Mouse (Mus musculus): ENCODE measurements at regions not wholly inside any gene's neighbourhood (a gene's known extent, or its start where the extent isn't known, plus 50 kb on each side); places are given as distances from the start of the nearest gene placed in this dataset.
"Not testable (repeated sequence)": the region's sequence is repeated elsewhere in the genome, so short reads cannot be mapped to it uniquely, and the experiment has no call there.

DNA sequence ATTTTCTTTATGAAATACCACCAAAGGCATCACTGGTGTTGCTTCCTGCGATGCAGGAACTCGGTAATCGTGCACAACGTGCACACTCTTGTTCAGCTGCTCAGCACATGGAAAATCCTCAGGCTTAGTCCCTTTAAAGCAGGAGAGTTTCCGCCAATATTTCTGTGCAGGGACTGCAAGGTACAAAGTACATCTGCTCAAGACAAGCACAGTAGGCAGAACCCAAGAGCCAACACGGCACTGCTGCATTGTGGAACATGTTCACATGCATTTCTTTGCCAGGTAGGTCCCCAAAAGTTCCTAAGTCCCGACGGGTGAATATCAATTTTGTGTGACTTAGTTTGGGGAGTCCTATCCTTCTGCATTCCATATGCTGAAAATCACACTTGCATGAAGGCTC lies 808.0 kb upstream of the Pou3f3 start:
- DNase-seq = no peak

DNA sequence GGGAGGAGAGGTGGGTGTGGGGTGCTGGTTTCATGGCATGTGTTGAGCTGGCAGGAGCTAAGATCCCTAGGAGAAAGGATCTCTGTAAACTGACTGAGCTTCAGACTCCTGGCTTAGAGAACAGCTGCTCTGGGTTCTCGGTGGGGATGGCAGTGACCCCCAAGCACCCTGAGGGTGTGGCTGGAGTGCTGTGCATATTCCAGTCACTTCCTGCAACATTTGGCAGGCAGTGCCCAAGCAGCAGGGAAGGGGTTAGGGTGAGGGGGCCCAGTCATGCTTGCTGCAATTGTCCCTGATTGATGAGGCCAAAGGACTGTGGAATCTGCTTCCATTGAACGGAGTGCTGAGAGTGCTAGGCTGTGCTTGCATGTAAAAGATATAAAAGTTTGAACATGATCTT lies 807.4 kb upstream of the Pou3f3 start:
- peak in 1 of 2 experiments; percentile 24 for DNase-seq

DNA sequence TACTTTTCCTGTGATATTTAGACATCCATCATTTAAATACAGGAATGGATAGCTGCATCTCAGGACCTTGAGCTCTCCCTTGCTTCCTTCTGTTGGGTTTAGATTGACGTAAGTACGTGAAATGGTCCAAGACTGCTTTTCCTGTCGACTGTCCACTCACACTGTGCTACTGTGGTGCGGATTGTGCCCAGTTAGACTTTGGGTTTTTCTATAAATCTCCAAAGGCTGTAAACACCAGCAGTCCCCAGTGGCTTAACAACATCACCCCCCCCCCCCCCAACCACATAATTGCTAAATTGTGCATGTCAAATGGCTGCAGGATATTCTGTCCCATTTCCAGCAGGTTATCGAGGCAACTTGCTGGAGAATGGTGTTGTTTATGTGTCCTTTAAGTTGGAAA lies 806.6 kb upstream of the Pou3f3 start:
- DNase-seq = no peak

DNA sequence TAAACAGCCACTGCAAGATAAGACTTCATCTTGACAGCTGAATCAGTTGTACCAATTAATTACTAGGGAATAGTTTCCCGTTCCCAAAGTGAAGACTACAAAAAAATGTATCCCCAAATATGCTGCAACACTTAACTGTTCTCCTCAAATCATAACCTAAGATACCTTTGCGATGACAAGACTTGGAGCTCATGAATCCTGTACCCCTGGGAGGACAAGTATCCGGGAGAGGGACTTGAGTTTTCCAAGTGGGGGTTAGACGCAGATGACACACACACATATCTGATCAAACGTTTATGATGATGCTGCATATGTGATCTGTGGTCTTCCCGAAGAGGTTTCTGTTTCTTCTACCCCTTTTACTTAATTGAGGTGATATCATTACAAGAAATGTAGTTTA lies 805.6 kb upstream of the Pou3f3 start:
- no peak for DNase-seq

DNA sequence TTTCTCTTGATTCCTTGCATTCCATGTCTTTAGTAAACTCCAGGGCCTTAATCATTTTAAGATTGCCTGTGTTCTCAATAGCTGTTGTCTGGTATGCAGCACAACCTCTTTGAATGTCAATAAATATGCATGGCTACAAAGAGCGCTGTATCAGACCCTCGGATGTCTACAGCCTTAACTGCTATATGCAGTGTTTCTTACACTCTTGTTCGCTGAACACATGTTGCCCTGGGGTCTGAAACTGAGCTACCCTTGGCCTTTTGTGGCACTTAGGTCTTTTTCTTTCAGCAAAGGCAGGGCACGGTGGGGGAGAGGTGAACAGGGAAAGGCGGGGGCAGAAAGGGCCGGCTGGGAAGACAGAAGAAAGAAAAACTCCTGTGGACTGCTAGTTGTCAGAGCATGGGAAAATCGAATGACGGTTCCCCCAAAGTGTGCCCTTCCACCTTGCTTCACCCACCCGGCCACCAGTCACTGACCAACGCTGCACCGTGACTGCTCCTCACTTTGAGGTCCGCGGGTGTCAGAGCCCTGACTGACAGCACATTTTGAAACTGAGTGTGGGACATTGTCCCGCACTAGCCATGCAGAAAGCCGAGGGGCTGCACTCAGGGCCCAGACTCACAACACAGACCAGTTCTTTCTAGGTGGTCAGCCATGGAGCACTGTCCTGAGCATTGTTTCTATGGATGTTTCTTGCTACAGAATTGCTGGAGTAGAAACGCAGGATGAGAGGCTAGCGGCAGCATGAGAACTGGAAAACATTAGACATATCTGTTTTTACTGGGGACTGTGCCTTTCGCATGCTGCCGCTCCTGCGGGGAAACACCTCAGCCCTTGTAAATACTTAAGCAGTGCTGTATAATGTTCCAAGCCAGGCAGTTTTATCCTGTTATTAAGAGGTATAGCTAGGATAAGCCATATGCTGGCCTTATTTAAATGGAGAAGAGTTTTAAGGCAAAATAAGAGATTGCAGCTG lies 804.6 kb upstream of the Pou3f3 start:
- no peak for DNase-seq

DNA sequence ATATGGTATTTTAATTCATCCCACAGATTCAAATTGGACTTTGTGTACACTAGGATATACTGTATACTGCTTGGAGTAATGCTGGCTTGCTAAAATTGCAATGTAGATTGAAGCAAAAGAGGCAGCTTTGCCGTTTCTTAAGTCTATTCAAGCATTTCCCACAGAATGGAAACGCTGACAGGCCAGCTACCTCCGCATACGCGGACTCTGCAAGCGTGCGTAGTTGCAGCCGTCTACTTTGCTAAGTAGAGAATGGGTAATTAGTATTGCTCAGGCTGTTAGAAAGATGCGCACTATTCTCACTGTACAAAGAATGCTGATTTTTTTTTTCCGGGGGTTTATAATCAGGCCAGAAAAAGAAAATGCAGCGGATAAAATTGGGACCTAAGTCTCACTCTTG lies 803.8 kb upstream of the Pou3f3 start:
- no peak for DNase-seq

DNA sequence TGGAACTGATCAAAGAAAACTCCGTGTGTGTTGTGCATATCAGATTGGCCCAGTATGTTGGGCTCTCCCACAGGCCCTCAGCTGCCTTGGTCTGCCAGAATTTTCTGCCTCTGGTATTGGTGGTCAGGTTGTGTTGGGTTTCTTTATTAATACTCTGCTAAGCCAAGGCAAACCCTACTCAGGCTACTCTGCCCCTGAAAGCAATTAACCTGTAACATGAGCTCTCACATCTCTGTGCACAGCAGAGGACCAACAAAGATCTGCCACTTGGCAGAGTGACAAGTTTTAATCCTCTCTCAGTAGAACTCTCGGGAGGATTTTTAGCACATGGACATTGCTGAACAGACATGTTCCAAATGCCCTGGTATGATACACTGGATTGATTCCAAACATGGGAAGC lies 803.2 kb upstream of the Pou3f3 start:
- DNase-seq = no peak

DNA sequence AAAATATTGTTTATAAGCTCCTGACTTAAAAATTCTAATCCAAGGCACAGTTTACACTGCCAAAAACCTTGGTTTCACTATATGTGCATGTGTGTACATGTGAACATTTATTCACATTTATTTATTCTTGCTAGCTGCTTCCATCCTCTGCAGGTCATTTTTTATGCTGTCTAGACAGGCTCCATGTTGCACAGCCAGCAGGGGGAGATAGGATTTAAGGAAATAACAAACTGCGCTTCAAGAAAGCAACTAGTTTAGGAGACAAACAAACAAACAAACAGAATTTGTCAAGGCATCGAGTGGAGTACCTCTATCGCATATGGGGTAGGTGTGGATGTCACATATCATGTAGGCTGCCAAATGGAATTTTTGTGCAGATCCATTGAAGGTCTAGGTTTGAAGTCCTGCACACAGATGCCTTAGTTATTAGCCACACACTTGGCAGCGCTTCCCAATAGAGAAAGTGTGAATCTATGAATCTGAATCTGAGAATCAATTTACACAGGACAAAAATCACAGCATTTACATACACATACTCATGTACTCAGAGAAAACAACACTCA lies 797.7 kb upstream of the Pou3f3 start:
- DNase-seq = no peak

DNA sequence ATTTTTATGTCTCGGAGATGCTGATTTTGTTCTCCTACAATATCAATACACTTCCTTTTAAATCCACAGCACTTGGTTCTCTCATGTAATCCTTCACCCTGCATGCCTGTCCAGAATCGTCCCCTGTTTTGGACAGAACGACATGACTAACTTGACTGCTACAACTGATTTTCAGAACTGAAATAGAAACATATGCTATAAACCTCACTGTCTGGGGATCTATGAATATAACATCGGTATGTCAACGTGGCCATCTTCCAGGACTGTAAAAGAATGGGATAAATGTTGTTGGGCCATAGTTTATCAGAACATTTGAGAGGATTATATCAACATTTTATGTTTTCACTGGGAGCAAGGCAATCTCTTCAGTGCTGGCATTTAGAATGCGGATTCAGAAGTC lies 795.2 kb upstream of the Pou3f3 start:
- no peak for DNase-seq

DNA sequence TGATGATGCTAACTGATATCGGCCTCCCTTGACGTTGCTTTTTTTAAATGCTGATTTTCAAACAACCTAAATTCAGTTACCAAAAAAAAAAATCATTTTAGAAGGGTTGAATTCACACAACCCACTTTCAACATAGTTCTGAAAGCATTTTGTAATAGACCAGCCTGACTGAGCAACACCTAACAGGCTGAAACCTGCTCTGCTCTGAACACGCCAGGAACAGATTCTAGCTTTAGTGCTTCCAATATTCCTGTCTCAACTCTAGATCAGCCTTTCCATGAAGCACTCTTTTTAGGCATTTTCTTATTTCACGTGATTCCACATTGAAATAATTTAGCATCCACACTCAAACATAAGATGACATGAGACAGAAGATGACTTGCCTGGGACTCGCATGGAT lies 789.6 kb upstream of the Pou3f3 start:
- no peak for DNase-seq

DNA sequence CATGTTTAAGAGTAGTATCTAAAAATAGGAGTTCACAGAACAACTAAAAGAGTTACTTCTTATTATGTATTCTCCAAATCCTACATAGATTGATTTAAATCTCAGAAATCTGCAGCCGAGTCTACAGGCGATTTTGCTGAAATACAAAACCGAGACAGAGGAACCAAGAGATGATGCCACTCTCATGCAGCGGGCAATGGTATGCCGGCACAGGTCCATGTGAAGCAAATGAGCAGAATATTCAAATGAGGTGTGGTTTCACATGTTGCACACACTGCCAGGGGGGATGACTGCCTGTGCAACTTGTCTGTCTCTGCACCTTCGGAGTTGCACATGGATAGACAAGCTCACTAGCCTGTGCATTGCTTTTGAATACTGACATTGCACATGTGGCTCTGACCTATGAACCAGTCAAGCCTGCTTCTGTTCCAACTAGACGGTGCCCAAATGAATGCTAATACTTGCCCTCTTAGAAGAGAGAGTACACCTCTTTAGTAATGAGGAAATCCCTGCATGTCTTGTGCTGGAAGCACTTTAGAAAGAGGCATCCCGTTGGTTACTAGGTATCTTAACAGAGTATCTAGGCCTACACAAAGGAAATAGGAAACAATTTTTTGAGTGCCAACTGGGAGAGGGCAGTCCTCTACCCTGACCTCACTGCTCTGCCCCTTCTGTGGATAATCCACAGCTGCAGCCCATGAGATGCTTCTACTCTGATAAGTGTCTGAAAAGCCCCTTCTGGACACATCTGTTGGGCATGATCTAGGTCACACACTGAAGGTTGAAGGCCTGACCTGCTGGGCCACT lies 787.4 kb upstream of the Pou3f3 start:
- DNase-seq = no peak

DNA sequence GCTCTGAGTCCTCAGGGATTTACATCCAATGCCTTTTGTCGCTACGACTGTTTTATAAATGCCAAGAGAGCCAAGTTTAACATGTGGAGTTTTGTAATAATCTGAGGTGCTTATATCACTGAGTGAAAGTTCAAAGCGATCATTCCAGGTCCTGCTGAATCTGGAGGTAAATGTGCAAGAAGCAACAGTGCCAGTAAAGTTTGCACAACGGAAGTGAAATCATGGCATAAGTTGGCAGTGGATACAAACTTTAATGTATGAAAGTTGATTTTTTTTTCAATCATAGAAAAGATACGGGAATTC lies 786.8 kb upstream of the Pou3f3 start:
- DNase-seq = no peak

DNA sequence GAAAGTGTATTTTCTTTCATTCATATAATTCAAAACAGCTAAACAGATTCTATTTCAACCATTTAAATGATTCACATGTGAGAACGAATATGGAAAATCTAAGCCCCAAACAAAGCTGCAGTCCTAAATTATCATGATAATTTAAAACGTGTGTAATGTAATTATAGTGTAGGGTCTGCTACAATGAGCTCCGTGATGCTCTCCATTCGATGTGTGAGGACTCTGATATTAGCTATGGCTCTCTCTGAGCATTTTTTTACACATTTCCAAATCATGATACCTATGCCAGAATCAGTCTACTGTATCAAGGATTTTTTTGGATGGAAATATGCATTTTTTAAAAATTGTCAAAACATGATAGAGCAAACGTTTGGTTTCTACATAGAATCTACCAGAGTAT lies 785.8 kb upstream of the Pou3f3 start:
- DNase-seq = no peak

DNA sequence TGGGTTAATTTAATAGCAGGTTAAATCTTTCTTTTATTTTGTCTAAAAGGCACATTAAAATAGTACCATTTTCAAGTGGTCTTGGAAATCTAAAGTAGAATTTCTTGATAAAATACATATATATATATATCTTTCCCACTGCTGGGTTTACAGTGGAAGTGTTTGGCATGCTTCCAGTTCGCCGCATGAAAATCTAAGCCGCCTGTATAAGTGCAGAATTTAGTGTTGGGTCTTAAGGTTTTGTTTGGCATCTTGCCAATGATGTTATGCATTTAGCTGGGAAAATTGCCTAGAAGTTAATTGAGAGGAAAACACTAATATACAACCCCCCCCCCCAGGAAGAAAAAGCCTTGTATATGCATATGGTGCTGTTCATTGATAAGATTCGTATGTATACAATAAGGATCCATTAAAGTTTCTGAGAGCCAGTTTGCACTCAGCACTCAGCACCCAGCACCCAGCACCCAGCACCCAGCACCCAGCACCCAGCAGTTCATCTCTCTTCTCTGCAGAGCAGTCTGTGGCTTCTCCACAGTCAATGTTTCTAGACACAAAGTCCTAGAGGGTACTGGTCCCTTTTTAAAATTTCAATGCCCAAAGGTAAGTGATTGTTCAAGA lies 778.7 kb upstream of the Pou3f3 start:
- DNase-seq = no peak

DNA sequence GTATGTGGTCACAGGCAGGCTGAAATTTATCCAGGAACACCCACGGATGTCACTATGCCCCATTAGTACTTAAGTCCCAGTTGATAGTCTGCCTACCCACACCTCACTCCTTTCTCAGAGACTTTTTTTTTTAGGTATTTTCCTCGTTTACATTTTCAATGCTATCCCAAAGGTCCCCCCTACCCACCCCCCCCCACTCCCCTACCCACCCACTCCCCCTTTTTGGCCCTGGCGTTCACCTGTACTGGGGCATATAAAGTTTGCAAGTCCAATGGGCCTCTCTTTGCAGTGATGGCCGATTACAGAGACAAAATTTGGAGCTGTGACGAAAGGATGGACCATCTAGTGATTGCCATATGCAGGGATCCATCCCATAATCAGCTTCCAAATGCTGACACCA lies 777.8 kb upstream of the Pou3f3 start:
- DNase-seq = not testable (repeated sequence)

DNA sequence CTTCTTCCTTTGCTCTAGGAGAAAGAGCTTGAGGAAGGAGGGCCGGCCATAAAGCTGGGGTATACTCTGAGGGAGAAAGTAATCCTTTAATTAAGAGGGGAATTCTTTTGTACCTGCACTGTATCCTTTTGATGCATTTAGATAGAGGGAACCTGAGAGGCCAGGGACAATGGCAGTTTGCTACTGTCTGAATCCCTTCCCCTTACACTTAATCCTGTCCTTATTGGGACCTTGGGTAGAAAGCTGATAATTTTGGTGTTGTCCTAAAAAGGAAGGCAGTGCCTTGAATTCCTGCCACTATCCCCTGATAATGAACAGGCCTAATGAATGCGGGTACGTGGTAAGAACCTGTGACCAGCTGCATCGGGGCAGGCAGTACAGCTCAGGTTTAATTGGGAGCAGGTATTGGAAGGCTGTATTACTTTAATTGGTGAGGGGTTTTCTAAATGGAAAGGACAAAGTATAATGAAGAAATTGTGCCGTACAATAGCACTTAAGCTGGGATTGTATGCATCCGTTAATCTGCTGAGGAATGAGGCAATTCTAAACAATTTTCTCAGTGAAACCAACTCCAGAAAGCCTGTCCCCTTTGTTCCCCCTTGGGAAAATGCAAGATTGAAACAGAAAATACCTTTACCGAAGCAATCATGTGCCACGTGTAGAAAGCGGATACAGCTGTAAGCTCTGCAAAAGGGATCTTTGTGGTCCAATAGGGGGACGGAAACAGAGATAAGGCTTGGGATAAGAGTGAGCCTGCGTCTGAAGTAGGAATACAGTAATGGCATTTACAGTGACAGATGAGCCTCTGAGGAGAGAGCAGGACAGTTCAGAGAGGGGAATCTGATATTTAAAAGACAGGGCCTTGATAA lies 776.9 kb upstream of the Pou3f3 start:
- no peak for DNase-seq

DNA sequence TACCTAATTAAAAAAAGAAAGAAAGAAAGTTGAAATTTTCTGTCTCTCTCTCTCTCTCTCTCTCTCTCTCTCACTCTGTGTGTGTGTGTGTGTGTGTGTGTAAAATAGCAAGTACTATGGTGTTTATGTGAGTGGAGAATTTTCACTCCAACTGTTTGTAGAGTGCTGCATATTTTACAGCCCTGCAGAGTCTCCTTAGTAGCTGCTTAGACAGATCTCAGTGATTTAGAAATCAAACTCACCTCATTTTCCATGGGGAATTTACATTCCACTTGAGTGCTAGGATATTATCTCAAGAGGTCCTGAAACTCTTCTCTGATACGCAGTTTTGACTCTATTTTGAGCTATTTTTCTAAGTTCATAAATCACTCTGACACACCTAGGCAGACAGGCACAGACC lies 761.8 kb upstream of the Pou3f3 start:
- DNase-seq = no peak

DNA sequence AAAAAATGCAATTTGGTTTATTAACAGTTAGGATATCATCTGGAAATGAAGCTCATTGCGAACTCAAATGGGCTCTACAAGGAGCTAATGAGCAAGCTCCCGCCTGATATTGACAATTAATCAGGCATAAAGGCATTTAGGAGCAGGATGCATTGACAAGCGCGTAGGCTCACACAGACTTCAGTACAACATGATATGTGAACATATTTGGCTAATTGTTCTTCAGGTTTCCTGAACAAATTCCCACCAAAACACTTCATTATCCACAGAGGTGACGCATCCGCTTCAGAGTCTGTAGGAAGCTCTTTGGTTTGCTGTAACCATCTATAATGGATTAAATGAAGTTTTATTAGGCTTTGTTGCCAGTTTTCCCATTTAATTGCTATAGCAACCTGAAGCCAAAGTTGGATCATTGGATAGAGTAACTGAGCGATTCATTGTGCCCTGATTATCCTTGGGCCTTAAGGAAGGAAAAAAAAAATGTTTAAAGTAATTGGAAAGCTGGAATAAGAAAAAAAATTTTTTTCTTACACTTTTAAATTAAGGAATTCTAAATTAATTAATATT lies 759.6 kb upstream of the Pou3f3 start:
- DNase-seq = no peak

DNA sequence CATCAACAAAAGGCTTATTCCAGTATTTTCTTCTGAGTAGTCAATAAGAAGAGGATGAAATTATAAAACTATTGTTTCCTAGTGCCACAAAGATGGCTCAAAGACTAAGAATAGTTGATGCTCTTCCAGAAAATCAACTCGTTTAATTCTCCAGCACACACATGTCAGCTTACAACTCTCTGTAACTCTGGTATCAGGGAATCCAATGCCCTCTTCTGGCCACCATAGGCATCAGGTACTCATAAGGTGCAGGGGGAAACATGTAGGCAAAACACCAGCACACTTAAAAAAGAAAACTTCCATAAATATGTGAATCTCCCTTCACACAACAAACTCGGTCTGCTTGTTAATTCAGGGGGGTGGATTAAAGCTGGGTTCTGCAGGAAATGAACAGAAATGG lies 734.6 kb upstream of the Pou3f3 start:
- no peak for DNase-seq

DNA sequence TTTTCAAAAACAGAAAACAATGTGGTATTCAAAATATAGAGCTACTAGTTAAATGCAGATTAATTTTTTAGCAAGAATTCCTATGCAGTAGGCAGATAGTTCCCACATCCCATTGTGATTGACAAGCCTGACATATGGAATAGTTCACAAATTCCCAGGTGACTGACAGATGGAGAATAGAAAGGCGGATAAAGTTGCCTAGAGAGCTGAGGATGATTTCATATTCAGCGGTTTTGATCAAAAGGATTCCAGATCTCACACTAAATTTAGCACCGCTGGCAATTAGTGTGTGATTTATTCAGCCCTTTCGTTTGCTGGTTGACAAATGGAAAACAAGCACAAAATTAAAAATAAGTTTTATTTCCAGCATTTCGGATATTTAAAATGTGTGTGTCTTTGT lies 714.0 kb upstream of the Pou3f3 start:
- no peak for DNase-seq

DNA sequence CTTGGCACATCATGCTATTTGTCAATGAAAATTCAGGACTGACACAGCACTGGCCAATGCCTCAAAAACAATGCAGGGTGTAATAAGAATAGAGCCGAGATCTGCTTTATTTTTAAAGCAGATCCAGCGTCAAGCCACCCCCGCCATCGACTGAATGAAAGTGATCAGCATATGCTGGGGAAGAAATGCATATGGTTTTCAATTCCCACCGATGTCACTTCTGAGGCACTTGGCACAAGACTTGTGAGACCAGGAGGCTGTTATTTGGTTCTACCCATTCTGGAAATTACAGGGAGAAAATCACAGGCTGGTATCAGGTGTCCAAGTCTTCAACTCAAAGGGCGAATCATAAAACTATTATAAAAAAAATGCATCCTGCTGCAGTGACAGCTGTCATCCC lies 689.3 kb upstream of the Pou3f3 start:
- no peak for DNase-seq

DNA sequence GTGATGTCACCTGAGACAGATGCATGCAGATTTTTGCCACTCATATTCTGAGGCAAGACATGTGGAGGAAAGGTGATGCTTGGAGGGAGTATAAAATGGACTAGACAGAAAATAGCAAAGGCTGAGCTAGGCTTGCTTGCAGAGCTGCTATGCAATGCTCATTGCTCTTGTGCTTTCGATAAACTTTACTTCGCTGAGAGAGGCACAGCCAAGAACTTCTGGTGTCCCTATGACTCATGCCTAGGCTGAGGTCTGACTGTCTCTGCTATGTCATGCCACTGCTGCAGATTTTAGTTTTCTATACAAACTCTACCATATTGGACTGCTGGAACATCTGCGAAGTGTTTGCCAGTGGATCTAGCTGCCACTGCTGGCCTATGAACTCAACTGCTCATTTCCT lies 687.5 kb upstream of the Pou3f3 start:
- no peak for DNase-seq

All from lung, postnatal 4 days (tissue).